Comparison of ENCODE assay signal across 23 mouse cellular contexts in genomic region chr9:114758801-114759200, GRCm38 (mm10). TPM values are rescaled to one million over a fixed set of nuclear protein-coding genes. Genes with fewer than 3 reads are reported as not detected.
DNase-seq lines count a peak whose midpoint lies in the region; ATAC-seq and TF ChIP-seq lines count a peak whose summit lies in the region.
"Had no signal": no experiment of that assay in that cellular context is flagged by ENCODE, and none has a peak within 500 bp of the region (broad histone marks: within the 10 kb centered on the region; RNA-seq: fewer than 3 reads in every experiment).

No protein-coding gene starts in this region.

- in situ Hi-C loops in ES-E14 (cut with MboI; ENCODE audit: low sequenced_read_pairs in 2 of 2, unreplicated experiment in 2 of 2) = no loop called here

- H3K36me3 ChIP-seq in ES-E14 (ENCODE audit: control insufficient read depth, insufficient read depth, low read length, poor library complexity, severe bottlenecking) = peaks cover 17% of the 10 kb centered on the region; the same call in 1 of the 2 replicates
- H3K36me3 ChIP-seq: hindbrain, embryonic 13.5 days had no signal

- peaks cover 0 to 8% of the 10 kb centered on the region in 2 experiments; a peak in 2 of 4 replicates for H3K4me1 ChIP-seq in ES-E14 (ENCODE audit: control insufficient read depth in 2 of 2, insufficient read depth in 2 of 2, low read length in 2 of 2, poor library complexity in 1 of 2)
- H3K4me1 ChIP-seq in bone marrow, adult 2 months (ENCODE audit: control insufficient read depth, insufficient read depth, low read length) = peaks cover 4% of the 10 kb centered on the region
- H3K4me1 ChIP-seq: embryonic facial prominence, embryonic 13.5 days; heart, embryonic 10.5 days had no signal

- no peak for TF ChIP-seq CTCF in bone marrow, adult 2 months (IDR thresholded peaks at IDR 0.05; ENCODE audit: control insufficient read depth, insufficient read depth, low read length)

- no peak for TF ChIP-seq POLR2A in bone marrow, adult 2 months (IDR thresholded peaks at IDR 0.05; ENCODE audit: borderline replicate concordance, control insufficient read depth, low read depth, low read length)

- WGBS in bone marrow, adult 2 months = 40% methylated on average over 5 of the region's 5 CpGs

- peak overlapping the region; percentile 46; the same call in 1 of the 2 replicates for H3K27ac ChIP-seq in ES-E14 (ENCODE audit: insufficient read depth, low read depth, low read length, poor library complexity, severe bottlenecking)
- H3K27ac ChIP-seq in bone marrow, adult 2 months (ENCODE audit: control insufficient read depth, insufficient read depth, low read depth, low read length, poor library complexity) = peak overlapping the region; percentile 53; the same call in 1 of the 2 replicates
- H3K27ac ChIP-seq: embryonic facial prominence, embryonic 13.5 days; forebrain, embryonic 12.5 days; heart, embryonic 10.5 days; hindbrain, postnatal 0 days had no signal

- no peak for DNase-seq in ES-E14 (ENCODE audit: low read depth, low spot score)
- peak; percentile 43 for DNase-seq in induced T-regulatory cell, adult 2 months (ENCODE audit: low read depth)
- no peak for DNase-seq in adrenal gland, adult 18-20 months (ENCODE audit: low spot score in 2 of 2)
- DNase-seq in lung, adult 18-20 months = no peak
- DNase-seq in heart, postnatal 25 days (ENCODE audit: low spot score) = no peak
- DNase-seq in retina, embryonic 14.5 days (ENCODE audit: low spot score) = no peak
- DNase-seq: adrenal gland, adult 2 months; adrenal gland, postnatal 25 days; cerebellum, adult 11-12 months; cerebellum, adult 9-10 months; cerebellum, postnatal 25 days; forebrain, postnatal 0 days; gastrocnemius, postnatal 36 days; heart, adult 18-20 months; heart, postnatal 10 days had no signal

- intact Hi-C loops in heart, postnatal 25 days (cut with DNase I) = no loop called here

- H3K9ac ChIP-seq in ES-E14 (ENCODE audit: insufficient read depth, low read depth, low read length, poor library complexity, severe bottlenecking) = no peak overlapping the region; the same call in 1 of the 2 replicates
- H3K9ac ChIP-seq: embryonic facial prominence, embryonic 13.5 days; forebrain, embryonic 12.5 days; forebrain, postnatal 0 days; hindbrain, embryonic 13.5 days had no signal

- H3K9me3 ChIP-seq in ES-E14 (ENCODE audit: control insufficient read depth, insufficient read depth, low read depth, low read length) = no peaks in the 10 kb centered on the region
- H3K9me3 ChIP-seq: embryonic facial prominence, embryonic 13.5 days; forebrain, embryonic 12.5 days; heart, embryonic 10.5 days; hindbrain, embryonic 13.5 days had no signal

- no peak overlapping the region for H3K4me3 ChIP-seq in ES-E14 (ENCODE audit: insufficient read depth in 1 of 2, low read depth in 1 of 2, low read length in 2 of 2, poor library complexity in 1 of 2, severe bottlenecking in 1 of 2)
- H3K4me3 ChIP-seq in bone marrow, adult 2 months (replicated peaks; ENCODE audit: control insufficient read depth, low read depth, low read length) = no peak overlapping the region
- H3K4me3 ChIP-seq: embryonic facial prominence, embryonic 13.5 days; forebrain, embryonic 12.5 days; heart, embryonic 10.5 days; hindbrain, embryonic 13.5 days had no signal

- ATAC-seq in neutrophil, adult 5-6 weeks (ENCODE audit: extremely low read depth, insufficient number of reproducible peaks, low FRiP score, poor library complexity, severe bottlenecking) = 0 out of 2 replicates have a peak, but pooled peaks have one; percentile 13
- ATAC-seq: forebrain, postnatal 0 days; hindbrain, postnatal 0 days; Patski had no signal

TF ChIP-seq in ES-E14, 5 proteins besides CTCF, POLR2A, EP300 and RAD21:
- TF ChIP-seq ZC3H11A (IDR thresholded peaks at IDR 0.05; ENCODE audit: borderline replicate concordance, low read depth, low read length) = no peak
- TF ChIP-seq ZNF384 (IDR thresholded peaks at IDR 0.05; ENCODE audit: low read depth, low read length) = no peak
- no peak for TF ChIP-seq MAFK (IDR thresholded peaks at IDR 0.05; ENCODE audit: insufficient read depth, low read depth, low read length)
- TF ChIP-seq HCFC1 (IDR thresholded peaks at IDR 0.05; ENCODE audit: borderline replicate concordance, insufficient read depth, low read length) = no peak
- no peak for TF ChIP-seq CHD2 (IDR thresholded peaks at IDR 0.05; ENCODE audit: low read depth, low read length)

RNA-seq across cellular contexts. Expression of gene Cmtm7, which starts 22.9 kb away (rescaled TPM):
- total RNA-seq in ES-E14 (2012; rRNA removed) = 75.1 and 96.9 TPM in 2 replicates
- 106 and 300 TPM in 2 replicates for polyA plus RNA-seq in bone marrow, adult 2 months (2011; ENCODE audit: insufficient read depth, insufficient read length, low replicate concordance, missing spikeins)
- total RNA-seq in neutrophil, adult 5-6 weeks (2017) = 130 and 159 TPM in 2 replicates
- total RNA-seq in adrenal gland, adult 18-20 months (2021) = 10 to 100 TPM; 18.3 to 34.4 TPM
- 10 to 100 TPM; 14.0 to 14.1 TPM for total RNA-seq in heart, postnatal 25 days (2021)

RNA-seq across cellular contexts. Expression of gene Cmtm6, which starts 27.9 kb away (rescaled TPM):
- total RNA-seq in ES-E14 (2012; rRNA removed) = 74.4 and 118 TPM in 2 replicates
- 12.4 and 21.3 TPM in 2 replicates for polyA plus RNA-seq in bone marrow, adult 2 months (2011; ENCODE audit: insufficient read depth, insufficient read length, low replicate concordance, missing spikeins)
- 301 and 316 TPM in 2 replicates for total RNA-seq in neutrophil, adult 5-6 weeks (2017)
- 100 to 1,000 TPM in 1 of 2 experiments, 10 to 100 TPM in 1; 59.9 to 106 TPM for total RNA-seq in adrenal gland, adult 18-20 months (2021)
- total RNA-seq in heart, postnatal 25 days (2021) = 10 to 100 TPM; 23.4 to 27.2 TPM
